Mouse (Mus musculus): Measurements from ENCODE around the gene Trank1. TPM values are rescaled to one million over a fixed set of nuclear protein-coding genes. Genes with fewer than 3 reads are reported as not detected.

Gene Trank1
- polyA plus RNA-seq, 1 experiment: 0.75 TPM

GRCm38 (mm10) chr9:111273958-111274357, 37.6 kb upstream of the Trank1 start:
- Histone ChIP-seq H3K27ac (ENCODE audit: control insufficient read depth, insufficient read depth, low read depth, low read length, poor library complexity) (no peak overlapping the region), H3K4me3 (replicated peaks; ENCODE audit: control insufficient read depth, low read depth, low read length) (no peak overlapping the region), H3K4me1 (ENCODE audit: control insufficient read depth, insufficient read depth, low read length) (no peaks in the 10 kb centered on the region; the same call in 1 of the 2 replicates)
- WGBS: 80% methylated on average over 1 of the region's 1 CpGs
- TF ChIP-seq CTCF (IDR thresholded peaks at IDR 0.05; ENCODE audit: control insufficient read depth, insufficient read depth, low read length): no peak
- no peak for TF ChIP-seq POLR2A (IDR thresholded peaks at IDR 0.05; ENCODE audit: borderline replicate concordance, control insufficient read depth, low read depth, low read length)

DNA sequence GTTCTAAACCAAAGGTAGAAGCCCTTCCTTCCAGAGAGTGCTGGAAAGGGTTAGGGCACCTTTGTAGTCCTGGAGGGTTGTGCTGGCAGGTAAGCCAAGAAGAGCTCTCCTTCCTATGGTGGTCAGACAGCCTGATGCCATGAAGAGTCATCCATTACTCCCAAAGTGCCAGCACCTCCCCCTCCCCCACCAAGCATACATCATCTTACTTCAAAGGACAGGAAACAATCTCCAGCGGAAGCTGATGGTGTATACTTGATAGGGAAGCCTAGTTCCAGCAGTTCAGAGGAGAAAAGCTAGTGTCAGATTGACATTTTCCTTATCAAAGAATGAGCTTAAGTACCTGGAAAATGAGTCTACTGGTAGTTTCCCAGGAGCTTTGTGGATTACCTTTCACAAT, 36.4 kb upstream of the Trank1 start:
- WGBS: 34% methylated on average over 1 of the region's 1 CpGs
- no peak for TF ChIP-seq POLR2A (IDR thresholded peaks at IDR 0.05; ENCODE audit: borderline replicate concordance, control insufficient read depth, low read depth, low read length)
- Histone ChIP-seq H3K27ac (ENCODE audit: control insufficient read depth, insufficient read depth, low read depth, low read length, poor library complexity) (no peak overlapping the region), H3K4me3 (replicated peaks; ENCODE audit: control insufficient read depth, low read depth, low read length) (no peak overlapping the region), H3K4me1 (ENCODE audit: control insufficient read depth, insufficient read depth, low read length) (no peaks in the 10 kb centered on the region; the same call in 1 of the 2 replicates)

DNA sequence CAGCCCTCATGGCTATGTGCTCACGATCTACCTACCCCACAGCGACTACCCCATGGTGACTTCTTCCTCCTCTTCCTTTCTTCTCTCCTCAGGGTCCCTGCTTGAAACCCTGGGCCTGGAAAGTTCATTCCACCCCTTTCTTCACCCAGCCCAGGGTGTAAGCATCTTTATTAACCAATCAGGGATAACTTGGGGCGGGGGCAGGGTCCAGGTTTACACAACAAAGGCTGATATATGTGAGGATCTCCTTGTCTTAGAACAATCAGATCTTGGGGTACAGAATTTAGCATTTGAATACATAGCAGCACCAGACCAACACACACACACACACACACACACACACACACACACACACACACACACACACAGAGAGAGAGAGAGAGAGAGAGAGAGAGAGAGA, 26.5 kb upstream of the Trank1 start:
- no peaks in the 10 kb centered on the region for H3K4me1 ChIP-seq (ENCODE audit: control insufficient read depth, insufficient read depth, low read length)
- no peak overlapping the region for H3K4me3 ChIP-seq (replicated peaks; ENCODE audit: control insufficient read depth, low read depth, low read length)
- no peak overlapping the region for H3K27ac ChIP-seq (ENCODE audit: control insufficient read depth, insufficient read depth, low read depth, low read length, poor library complexity)
- WGBS: 82% methylated on average over 3 of the region's 3 CpGs
- TF ChIP-seq CTCF (IDR thresholded peaks at IDR 0.05; ENCODE audit: control insufficient read depth, insufficient read depth, low read length): no peak
- no peak for TF ChIP-seq POLR2A (IDR thresholded peaks at IDR 0.05; ENCODE audit: borderline replicate concordance, control insufficient read depth, low read depth, low read length)

GRCm38 (mm10) chr9:111285676-111286075, 25.9 kb upstream of the Trank1 start:
- WGBS: 60% methylated on average over 5 of the region's 5 CpGs
- Histone ChIP-seq H3K4me3 (replicated peaks; ENCODE audit: control insufficient read depth, low read depth, low read length) (no peak overlapping the region), H3K27ac (ENCODE audit: control insufficient read depth, insufficient read depth, low read depth, low read length, poor library complexity) (no peak overlapping the region), H3K4me1 (ENCODE audit: control insufficient read depth, insufficient read depth, low read length) (no peaks in the 10 kb centered on the region)
- TF ChIP-seq POLR2A (IDR thresholded peaks at IDR 0.05; ENCODE audit: borderline replicate concordance, control insufficient read depth, low read depth, low read length) (no peak), CTCF (IDR thresholded peaks at IDR 0.05; ENCODE audit: control insufficient read depth, insufficient read depth, low read length) (no peak)

DNA sequence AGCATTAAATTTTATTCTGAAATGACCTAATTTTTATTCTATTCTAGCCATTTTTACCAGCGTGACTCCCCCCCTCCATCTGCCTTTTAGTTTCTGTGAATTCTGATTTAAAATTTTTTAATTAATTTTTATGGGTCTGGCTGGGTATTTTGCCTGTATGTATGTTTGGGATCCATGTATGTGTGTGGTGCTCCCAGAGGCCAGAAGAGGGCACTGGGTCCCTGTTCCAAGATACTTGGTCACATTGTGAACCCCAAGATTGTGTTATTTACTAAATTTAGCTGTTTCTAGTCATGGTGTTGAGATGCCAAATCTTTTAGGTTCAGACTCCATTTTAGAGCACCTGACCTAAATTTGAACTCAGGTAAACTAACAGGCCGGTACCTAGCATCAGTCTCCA, 25.1 kb upstream of the Trank1 start:
- H3K27ac ChIP-seq (ENCODE audit: control insufficient read depth, insufficient read depth, low read depth, low read length, poor library complexity): no peak overlapping the region
- H3K4me1 ChIP-seq (ENCODE audit: control insufficient read depth, insufficient read depth, low read length): no peaks in the 10 kb centered on the region
- 77% methylated on average over 2 of the region's 2 CpGs for WGBS
- TF ChIP-seq CTCF (IDR thresholded peaks at IDR 0.05; ENCODE audit: control insufficient read depth, insufficient read depth, low read length) (no peak), POLR2A (IDR thresholded peaks at IDR 0.05; ENCODE audit: borderline replicate concordance, control insufficient read depth, low read depth, low read length) (no peak)
- H3K4me3 ChIP-seq (replicated peaks; ENCODE audit: control insufficient read depth, low read depth, low read length): no peak overlapping the region

DNA sequence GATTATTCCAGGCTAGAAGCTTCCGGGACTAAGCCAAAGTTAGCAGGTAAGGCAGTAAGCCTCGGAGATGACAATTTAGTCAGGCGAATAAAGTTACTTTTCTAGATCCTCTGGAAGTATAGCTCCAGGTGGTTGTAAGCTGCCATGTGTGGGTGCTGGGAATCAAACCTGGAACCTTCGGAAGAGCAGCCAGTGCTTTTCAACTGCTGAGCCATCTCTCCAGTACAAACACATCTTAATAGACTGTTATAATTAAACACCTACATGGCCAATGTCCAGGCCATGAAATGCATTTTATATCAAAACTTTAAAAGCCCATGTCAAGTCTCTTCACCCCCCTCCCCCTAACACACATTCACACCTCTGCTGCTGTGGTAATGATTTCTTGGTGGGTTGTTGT, 23.6 kb upstream of the Trank1 start:
- TF ChIP-seq POLR2A (IDR thresholded peaks at IDR 0.05; ENCODE audit: borderline replicate concordance, control insufficient read depth, low read depth, low read length) (no peak), CTCF (IDR thresholded peaks at IDR 0.05; ENCODE audit: control insufficient read depth, insufficient read depth, low read length) (no peak)
- WGBS: 88% methylated on average over 4 of the region's 4 CpGs
- Histone ChIP-seq H3K4me1 (ENCODE audit: control insufficient read depth, insufficient read depth, low read length) (no peaks in the 10 kb centered on the region), H3K4me3 (replicated peaks; ENCODE audit: control insufficient read depth, low read depth, low read length) (no peak overlapping the region), H3K27ac (ENCODE audit: control insufficient read depth, insufficient read depth, low read depth, low read length, poor library complexity) (no peak overlapping the region)

- no peak overlapping the region for H3K27ac ChIP-seq (ENCODE audit: control insufficient read depth, insufficient read depth, low read depth, low read length, poor library complexity)
- H3K4me1 ChIP-seq (ENCODE audit: control insufficient read depth, insufficient read depth, low read length): no peaks in the 10 kb centered on the region
- TF ChIP-seq POLR2A (IDR thresholded peaks at IDR 0.05; ENCODE audit: borderline replicate concordance, control insufficient read depth, low read depth, low read length) (no peak), CTCF (IDR thresholded peaks at IDR 0.05; ENCODE audit: control insufficient read depth, insufficient read depth, low read length) (no peak)
- no peak overlapping the region for H3K4me3 ChIP-seq (replicated peaks; ENCODE audit: control insufficient read depth, low read depth, low read length)
- 52% methylated on average over 9 of the region's 9 CpGs for WGBS
These were observed 22.2 kb upstream of the Trank1 start for GRCm38 (mm10) chr9:111289294-111289831.

GRCm38 (mm10) chr9:111289832-111290339, 21.7 kb upstream of the Trank1 start:
- Histone ChIP-seq H3K27ac (ENCODE audit: control insufficient read depth, insufficient read depth, low read depth, low read length, poor library complexity) (no peak overlapping the region), H3K4me1 (ENCODE audit: control insufficient read depth, insufficient read depth, low read length) (no peaks in the 10 kb centered on the region), H3K4me3 (replicated peaks; ENCODE audit: control insufficient read depth, low read depth, low read length) (no peak overlapping the region)
- TF ChIP-seq CTCF (IDR thresholded peaks at IDR 0.05; ENCODE audit: control insufficient read depth, insufficient read depth, low read length): peak; percentile 100
- no peak; the same call in 1 of the 2 replicates for TF ChIP-seq POLR2A (IDR thresholded peaks at IDR 0.05; ENCODE audit: borderline replicate concordance, control insufficient read depth, low read depth, low read length)
- WGBS: 19% methylated on average over 21 of the region's 21 CpGs

Measured in bone marrow, adult 2 months (tissue).